Mouse (Mus musculus): ENCODE data around the gene Otud7b. TPM values are rescaled to one million over a fixed set of nuclear protein-coding genes. Genes with fewer than 3 reads are reported as not detected.
"Not testable (repeated sequence)": the region's sequence is repeated elsewhere in the genome, so short reads cannot be mapped to it uniquely, and the experiment has no call there.

The Otud7b gene
- total RNA-seq, 1 experiment from 2014 or later = 31.8 TPM

DNA sequence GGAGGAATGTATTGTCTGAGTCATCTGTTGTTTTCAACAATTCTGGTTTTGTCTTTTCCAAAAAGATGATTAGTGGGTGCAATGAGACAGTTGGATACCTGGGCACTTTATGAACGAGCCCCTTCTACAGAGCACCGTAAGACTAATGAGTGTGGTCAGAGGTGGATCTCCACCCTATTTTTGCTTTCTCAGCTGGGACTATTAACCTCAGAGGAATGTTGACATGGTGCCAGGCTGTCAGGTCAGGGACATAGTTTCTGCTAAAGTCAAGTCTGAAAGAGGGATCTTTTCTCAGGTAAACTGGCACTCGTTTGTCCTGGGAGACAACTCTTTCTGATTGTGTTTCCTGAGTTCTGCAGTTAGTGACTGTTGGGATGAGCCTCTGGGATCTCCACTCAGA lies 30.7 kb downstream of the Otud7b start:
- peak; percentile 59 for DNase-seq

- DNase-seq = peak; percentile 62
Measured at GRCm38 (mm10) chr3:96147950-96148349, 43.6 kb downstream of the Otud7b start.

- no peak for DNase-seq
Measured at GRCm38 (mm10) chr3:96151836-96152235, 47.5 kb downstream of the Otud7b start.

DNA sequence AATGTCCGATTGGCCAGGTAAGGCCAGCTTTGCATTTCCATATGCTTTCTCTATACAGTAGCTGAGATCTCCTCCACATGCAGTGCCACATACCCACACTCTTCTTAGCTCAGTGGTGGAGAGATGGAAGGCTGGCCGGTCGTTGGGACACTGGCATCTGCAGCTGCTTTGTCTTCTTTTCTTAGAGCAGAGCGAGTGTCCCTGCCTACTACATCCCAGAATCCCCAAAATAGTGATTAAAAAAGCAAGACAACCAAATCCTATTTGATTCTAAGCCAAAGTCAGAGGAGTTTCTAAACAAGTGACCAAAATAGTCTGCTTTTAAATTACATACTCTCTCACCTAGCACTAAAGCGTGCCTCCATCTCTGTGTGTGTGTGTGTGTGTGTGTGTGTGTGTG lies 48.3 kb downstream of the Otud7b start:
- no peak for DNase-seq

GRCm38 (mm10) chr3:96155501-96155900 lies 51.2 kb downstream of the Otud7b start:
- DNase-seq = no peak

- no peak for DNase-seq
Measured at GRCm38 (mm10) chr3:96159820-96160219, 55.5 kb downstream of the Otud7b start.

DNA sequence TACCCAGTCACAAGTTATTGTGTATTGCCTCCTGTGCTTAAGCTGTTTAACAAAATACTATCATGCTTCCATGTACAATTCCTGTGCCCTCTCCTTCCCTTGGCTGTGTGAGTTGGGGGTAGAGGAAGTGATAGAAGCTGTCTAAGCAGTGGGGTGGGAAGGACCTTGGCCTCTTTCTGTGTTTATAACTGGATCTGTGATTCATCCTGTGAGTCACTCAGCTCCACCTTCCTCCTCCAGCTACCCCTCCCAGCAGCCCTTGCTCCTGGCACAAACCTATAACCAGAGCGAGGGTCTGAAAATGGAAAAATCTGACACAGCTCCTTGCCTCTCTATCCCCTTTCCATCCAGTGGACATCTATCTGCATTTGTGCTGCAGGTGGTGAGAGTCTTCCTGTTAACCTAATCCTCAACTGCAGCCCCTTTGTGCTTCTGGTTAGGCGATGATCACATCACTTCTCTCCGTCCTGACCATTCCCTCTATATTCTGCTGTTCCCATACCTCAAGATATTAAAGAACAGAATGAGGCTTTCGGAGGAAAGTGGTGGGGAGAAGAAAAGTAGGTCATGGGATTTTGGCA lies 56.0 kb downstream of the Otud7b start:
- peak; percentile 84 for DNase-seq

GRCm38 (mm10) chr3:96160803-96161516 lies 56.6 kb downstream of the Otud7b start:
- DNase-seq = peak; percentile 80

- peak; percentile 33 for DNase-seq
Measured at GRCm38 (mm10) chr3:96161869-96162840, 57.8 kb downstream of the Otud7b start, which contains the start of gene Mtmr11. TSS of gene Mtmr11 (plus strand) at chr3:96162004.

DNA sequence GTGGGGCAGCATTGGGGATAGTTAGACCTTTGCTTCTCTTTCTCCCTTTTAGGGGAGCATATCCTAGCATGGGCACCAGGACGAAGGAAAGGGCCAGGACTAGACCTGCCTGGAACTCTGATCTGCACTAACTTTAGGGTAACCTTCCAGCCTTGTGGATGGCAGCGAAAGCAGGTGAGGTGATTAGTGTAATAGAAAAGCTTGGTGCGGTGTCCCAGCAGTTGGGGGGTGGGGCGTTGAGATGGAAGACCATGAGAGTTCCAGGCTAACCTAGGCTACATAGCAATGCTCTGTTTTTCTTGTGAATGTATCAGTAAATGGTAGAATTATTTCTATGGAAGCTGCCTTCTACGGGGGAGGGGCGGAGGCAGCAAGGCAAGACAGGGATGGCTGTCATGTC lies 58.7 kb downstream of the Otud7b start:
- DNase-seq = no peak

GRCm38 (mm10) chr3:96168466-96169158 lies 64.3 kb downstream of the Otud7b start:
- DNase-seq = no peak

GRCm38 (mm10) chr3:96170276-96170675 lies 65.9 kb downstream of the Otud7b start:
- peak; percentile 37 for DNase-seq

- DNase-seq = no peak
Measured at GRCm38 (mm10) chr3:96170976-96171545, 66.7 kb downstream of the Otud7b start.

- DNase-seq = no peak
Measured at GRCm38 (mm10) chr3:96171583-96172196, 67.4 kb downstream of the Otud7b start.

- DNase-seq = peak; percentile 93
Measured at GRCm38 (mm10) chr3:96172197-96173178, 68.2 kb downstream of the Otud7b start, which contains the start of gene Sf3b4. TSS of gene Sf3b4 (plus strand) at chr3:96172332.

GRCm38 (mm10) chr3:96173185-96173584 lies 68.9 kb downstream of the Otud7b start:
- no peak for DNase-seq

DNA sequence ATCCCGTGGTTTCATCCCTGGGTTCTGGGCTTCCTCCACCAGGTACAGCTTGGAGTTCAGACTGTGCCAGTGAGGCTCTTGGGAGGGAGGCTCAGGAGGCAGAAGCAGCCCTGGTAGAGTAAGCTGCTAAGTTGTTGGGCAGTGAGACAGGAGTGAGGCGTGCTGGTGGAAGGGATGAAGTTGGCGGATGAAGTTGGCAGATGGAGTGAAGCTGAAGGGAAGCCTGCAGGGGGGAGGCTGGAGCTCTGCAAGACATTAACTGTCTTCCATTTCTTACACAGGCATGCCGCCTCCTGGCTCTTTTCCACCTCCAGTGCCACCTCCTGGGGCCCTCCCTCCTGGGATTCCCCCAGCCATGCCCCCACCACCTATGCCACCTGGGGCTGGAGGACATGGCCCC lies 69.7 kb downstream of the Otud7b start:
- DNase-seq = not testable (repeated sequence)

DNA sequence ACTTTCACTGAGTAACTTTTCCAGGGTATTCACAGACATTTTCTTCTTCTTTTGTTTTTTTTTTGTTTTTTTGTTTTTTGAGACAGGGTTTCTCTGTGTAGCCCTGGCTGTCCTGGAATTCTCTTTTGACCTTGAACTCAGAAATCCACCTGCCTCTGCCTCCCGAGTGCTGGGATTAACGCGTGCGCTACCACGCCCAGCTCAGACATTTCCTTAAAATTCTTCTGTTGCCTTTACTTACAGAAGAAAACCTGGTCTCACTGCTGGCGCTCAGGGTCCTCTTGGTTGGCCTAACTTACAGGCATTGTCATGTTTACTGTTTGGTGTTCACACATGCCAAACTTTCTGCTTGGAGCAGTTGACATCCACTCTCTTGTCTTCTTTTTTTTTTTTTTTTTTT lies 70.9 kb downstream of the Otud7b start:
- no peak for DNase-seq

DNA sequence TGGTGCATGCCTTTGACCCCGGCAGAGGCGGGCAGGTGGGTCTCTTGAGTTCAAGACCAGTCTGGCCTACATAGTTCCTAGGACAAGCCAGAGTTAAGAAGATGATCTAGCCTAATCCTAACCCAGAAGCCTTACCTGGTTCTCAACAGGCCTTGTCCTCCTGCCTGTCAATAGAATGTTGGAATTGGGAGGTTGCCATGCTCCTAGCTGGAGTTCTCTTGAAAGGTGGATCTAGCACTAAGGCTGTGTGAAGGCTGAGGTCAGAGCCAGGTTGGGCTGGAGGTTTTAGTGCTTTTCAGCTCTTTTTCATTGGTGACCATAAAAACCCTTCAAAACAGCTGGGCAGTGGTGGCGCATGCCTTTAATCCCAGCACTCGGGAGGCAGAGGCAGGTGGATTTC lies 74.1 kb downstream of the Otud7b start:
- DNase-seq = no peak

- DNase-seq = no peak
Measured at GRCm38 (mm10) chr3:96178902-96179301, 74.6 kb downstream of the Otud7b start.

All from adrenal gland, postnatal 14 days (tissue).